Mouse (Mus musculus): Measurements from ENCODE around the gene Kif17.
A peak's percentile ranks its signal among the peaks of the same experiment; 100 is the strongest.

DNA sequence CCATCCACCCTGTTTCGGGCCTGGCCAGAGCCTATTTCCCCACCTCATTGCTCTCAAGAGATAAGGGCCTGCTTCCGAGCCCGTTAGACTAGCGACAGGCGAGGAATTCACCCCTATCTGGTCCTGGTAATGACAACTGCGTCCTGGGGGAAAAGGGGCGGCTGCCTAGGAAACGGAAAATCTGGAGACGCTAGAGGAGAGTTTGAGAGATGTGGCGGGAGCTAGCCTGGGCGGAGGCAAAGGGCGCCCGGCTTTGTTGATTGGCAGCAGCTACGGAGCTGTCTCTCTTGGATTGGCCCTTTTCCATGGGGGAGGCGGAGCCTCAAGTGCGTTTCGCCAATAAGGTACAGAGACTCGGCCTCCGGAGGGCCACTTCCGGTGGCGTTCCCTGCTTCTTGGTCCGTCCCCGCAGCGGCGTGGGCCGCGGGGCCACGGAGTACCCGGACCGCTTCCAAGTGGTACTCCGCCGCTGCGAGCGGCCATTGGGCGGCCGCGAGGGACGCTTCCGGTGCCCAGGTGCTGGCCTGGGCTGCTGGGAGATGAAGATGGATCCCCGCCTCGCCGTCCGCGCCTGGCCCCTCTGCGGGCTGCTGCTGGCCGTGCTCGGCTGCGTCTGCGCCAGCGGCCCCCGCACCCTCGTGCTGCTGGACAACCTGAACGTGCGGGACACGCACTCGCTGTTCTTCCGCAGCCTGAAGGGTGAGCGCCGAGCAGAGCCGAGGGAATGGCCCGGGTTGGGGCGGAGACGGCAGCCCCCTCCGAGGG lies 54.3 kb downstream of the Kif17 start, which contains the start of gene Ddost:
- peak; percentile 87 for TF ChIP-seq HCFC1 (IDR thresholded peaks at IDR 0.05; ENCODE audit: borderline replicate concordance, insufficient read depth, low read length)
- peak; percentile 85 for TF ChIP-seq CHD2 (IDR thresholded peaks at IDR 0.05; ENCODE audit: low read depth, low read length)
- TF ChIP-seq ZNF384 (IDR thresholded peaks at IDR 0.05; ENCODE audit: low read depth, low read length), result no peak
- TF ChIP-seq ZC3H11A (IDR thresholded peaks at IDR 0.05; ENCODE audit: borderline replicate concordance, low read depth, low read length), result no peak
